Mouse (Mus musculus) 416B (cell line): Measurements from ENCODE around the gene Fam192a.

Experiments
- DNase-seq: peaks from one replicate; pipeline ENCODE4 v3.0.0; 2011; ENCODE audit warnings: low read depth

Fam192a gene

GRCm38 (mm10) chr8:94601607-94602385 lies at the start of gene Fam192a, which contains the start of gene Rspry1:
Fam192a (minus strand) TSS chr8:94601997.
Rspry1 (plus strand) TSS chr8:94601937.
- peak; percentile 100 for DNase-seq

DNA sequence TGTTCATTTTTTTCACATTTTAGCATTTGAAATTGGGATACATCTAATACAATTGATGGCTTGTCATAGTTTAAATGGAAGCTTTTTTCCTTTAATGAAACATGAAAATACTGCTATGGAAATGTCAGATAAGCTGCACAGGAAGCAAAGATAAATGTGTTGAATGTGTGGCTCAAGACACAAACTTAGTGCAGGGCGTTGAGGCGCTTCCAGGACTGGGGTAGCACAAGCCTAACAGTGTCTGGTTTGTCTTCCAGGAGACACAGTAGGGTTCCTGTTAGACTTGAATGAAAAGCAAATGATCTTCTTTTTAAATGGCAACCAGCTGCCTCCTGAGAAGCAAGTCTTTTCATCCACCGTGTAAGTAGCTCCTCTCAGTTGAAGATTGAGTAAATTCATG lies 47.7 kb upstream of the Fam192a start:
- DNase-seq, result no peak

GRCm38 (mm10) chr8:94646165-94646564 lies 44.4 kb upstream of the Fam192a start:
- no peak for DNase-seq

GRCm38 (mm10) chr8:94645202-94645601 lies 43.4 kb upstream of the Fam192a start:
- DNase-seq, result no peak

DNA sequence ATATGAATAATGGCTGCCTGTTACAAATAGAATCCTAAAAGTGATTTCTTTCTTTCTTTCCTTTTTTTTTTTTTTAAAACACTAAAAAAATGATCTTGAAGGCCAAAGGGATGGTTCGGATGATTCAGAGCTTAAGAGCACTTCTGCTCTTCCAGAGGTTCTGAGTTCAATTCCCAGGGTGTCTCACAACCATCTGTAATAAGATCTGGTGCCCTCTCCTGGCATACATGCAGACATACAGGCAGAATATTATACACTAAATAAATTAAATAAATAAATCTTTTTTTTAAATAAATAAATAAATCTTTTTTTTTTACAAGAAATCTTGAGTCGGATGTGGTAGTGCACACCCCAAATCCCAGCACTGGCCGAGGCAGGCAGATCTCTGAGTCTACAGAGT lies 40.1 kb upstream of the Fam192a start:
- DNase-seq, result peak; percentile 60

- DNase-seq, result no peak
These were observed 39.4 kb upstream of the Fam192a start for GRCm38 (mm10) chr8:94641183-94641582.

GRCm38 (mm10) chr8:94634211-94634610 lies 32.4 kb upstream of the Fam192a start:
- DNase-seq, result peak; percentile 99

DNA sequence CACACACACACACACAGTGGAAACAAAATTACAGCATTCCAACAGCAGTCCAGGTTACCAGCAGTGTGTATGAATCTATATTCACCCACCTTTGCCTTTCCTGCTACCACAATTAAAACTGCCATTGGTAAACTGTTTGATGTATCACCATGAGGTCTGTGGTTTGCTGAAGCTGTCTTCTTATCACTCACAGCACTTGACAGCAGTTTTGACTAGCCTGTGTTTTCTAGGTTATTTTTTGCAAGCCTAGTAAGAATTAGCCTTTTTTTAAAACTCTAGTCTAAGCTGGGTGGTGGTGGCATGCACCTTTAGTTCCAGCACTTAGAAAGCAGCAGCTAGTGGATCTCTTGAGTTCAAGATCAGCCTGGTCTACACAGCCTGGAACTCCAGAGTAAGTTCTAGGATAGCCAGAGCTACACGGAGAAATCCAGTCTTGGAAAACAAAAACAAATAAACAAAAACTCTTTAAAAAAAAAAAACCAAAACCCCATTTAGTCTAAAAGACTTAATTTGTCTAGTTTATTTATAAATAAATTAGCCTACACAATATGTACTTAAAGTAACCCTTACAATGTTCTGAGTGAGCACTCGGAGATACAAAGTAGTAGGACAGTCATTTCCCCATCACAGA lies 31.9 kb upstream of the Fam192a start:
- peak; percentile 52 for DNase-seq

GRCm38 (mm10) chr8:94624885-94625284 lies 23.1 kb upstream of the Fam192a start:
- peak; percentile 21 for DNase-seq

GRCm38 (mm10) chr8:94607064-94607463 lies 5.3 kb upstream of the Fam192a start:
- no peak for DNase-seq

DNA sequence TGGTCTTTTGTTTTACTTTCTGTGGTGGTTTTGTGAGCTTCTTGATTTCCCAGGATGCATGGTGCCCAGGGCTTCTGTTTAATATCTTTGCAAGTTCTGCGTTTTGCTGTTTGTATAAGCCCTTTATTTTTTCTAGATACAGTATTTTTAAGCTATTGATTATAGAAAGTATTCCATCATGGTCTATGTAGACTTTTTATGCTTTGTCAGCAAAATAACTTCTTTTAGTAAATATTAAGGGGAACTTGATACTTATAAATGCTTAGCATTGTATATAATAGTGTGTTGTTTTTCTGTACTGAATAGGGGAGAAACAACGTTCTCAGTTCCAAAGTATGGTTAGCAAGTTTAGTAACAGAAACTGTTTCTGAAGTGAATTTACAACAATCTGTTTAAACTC lies 2.2 kb upstream of the Fam192a start:
- no peak for DNase-seq

GRCm38 (mm10) chr8:94602471-94603131 lies 804 bp upstream of the Fam192a start:
- DNase-seq, result peak; percentile 45

DNA sequence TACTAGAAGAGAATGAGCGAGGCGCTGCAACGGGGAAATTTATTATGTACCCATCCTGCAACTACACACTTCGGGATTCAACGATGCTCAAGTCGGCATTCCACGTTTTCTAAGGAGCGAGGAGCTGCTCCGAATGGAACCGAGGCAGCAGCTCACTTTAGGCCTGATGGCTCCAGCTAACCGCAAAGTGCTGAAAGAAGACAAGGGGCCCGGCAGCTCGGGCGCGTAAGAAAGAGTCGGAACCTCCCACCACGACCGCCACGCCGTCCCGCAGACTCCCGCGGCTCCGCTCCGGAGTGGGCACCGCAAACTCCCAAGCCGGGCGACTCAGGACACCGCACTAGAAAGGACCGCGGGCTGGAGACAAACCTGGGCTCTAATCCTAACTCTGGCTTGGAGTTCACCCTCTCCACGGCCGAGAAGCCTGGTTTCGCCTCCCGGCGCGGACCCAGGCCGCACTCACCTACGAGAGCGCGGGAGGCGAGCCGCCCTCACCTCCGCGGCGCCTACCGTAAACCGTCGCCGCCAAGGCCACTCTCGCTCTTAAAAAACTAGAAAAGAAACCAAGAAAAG lies 677 bp downstream of the Fam192a start:
- DNase-seq, result no peak

GRCm38 (mm10) chr8:94600478-94600877 lies 1.3 kb downstream of the Fam192a start:
- DNase-seq, result no peak

DNA sequence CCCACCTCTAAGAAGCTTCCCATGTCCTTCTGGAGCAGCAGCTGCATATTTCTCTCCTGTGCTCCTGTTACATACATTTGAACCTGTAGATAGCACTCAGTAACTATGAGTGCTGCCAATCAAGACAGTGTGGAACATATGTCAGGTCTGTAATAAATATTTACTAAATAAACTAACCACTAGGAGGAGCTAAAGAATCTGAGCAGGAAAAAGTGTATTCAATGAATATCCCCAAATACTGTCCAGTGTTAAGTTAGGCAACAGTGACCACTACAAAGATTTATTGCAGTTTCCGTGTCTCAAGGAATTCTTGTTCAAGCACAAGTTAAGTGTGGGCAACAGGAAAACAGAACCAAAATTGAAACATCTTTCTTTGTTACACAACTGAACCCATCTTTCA lies 7.6 kb downstream of the Fam192a start:
- peak; percentile 59 for DNase-seq

DNA sequence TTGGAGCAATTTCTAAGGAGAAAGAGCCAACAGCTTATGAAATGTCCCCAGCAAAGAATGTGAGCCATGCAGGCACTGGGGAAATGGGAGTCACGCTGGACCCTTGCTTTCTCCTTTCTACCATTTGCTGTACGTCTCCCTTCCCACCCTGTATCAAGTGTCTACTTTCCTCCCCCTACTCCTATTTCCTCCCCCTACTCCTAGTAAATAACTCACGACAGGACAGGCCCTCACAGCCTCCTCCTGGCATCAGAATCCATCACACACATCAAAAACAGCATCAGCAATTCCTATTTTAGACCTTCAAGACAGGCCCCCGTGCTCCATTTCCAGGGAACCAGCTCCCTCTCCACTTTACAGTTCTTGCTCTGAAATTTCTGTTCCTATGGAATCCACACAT lies 10.1 kb downstream of the Fam192a start:
- no peak for DNase-seq

DNA sequence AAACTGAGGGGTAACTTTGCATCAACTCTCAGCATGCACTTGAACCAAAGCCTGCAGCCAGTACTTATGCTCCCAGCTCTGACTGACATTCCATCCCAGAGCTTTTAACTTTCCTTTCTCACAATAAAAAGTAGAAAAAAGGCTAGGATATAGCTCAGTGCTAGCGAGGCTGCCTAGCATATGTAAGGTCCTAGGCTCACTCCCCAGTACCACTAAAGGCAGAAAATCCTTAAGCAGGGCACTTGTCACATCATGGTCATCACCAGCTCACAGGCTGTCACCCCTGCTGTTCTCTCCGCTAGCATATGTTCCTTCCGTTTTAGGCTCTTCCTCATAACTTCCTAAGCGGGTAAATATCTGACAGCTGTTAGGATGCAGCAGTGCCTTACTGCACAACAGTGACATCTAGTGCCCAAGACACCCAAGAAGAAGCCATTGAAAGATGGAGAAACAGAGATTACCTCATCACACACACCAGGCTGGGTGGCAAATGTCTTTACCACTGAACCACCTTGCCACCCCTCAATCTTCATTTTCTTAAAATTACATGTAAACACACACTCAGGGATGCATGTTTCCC lies 17.5 kb downstream of the Fam192a start:
- DNase-seq, result peak; percentile 87

- no peak for DNase-seq
These were observed 19.2 kb downstream of the Fam192a start for GRCm38 (mm10) chr8:94582569-94582968.

DNA sequence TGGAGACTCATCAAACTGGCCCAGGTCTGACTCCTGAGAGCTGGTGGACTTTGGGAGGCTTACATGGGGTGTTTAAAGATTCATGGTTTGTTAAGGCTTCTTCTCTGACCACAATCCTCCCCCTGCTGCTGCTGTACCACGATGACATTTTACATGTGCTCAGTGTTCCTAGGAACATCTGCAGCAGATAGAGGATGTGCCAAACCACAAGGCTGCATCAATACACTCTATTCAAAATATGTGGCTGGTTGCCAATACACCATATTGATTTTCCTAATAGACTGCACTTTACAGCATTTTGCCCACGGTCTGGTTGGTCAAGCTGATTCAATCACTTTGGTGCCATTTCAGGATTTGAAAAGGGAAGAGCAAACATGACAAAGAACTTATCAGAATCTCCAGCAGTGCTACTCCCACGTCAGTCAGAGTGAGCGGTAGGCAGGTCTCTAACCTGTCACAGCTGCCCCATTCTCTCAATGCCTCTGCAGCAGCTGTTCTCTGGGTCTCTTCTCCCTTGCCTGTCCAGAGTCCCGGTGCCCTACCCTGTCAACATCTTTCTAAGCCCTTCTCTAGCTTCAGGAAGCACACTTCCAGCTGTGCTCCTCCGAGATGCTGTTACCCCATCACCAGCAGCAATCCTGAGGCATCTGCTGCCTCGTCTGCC lies 19.8 kb downstream of the Fam192a start:
- DNase-seq, result peak; percentile 51

- no peak for DNase-seq
These were observed 26.6 kb downstream of the Fam192a start for GRCm38 (mm10) chr8:94575148-94575547.

GRCm38 (mm10) chr8:94574159-94574907 lies 27.5 kb downstream of the Fam192a start:
- no peak for DNase-seq
